Mouse (Mus musculus): ENCODE results near the gene Olfr700. TPM values are rescaled to one million over a fixed set of nuclear protein-coding genes. Genes with fewer than 3 reads are reported as not detected.
"Not testable (repeated sequence)": the region's sequence is repeated elsewhere in the genome, so short reads cannot be mapped to it uniquely, and the experiment has no call there.

The Olfr700 gene
- total and polyA plus RNA-seq, 3 experiments: not detected

DNA sequence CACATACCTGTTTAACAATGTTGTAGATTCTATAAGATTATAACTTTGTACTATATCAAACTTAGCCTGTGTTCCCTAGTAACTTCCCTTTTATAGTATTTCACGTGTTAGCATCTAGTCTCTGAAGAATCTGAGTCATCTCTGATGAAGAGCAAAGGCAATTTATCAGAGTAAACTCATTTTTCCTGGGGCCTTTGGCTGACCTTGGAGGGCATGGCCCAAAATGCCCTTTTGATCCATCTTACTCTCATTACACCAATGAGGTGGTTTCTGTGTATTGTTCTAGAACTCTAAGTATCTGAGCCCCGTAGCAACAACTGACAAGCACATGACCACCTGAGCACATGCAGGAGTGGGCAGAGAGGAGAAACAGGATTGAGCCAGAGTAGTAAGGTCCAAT, 5.2 kb upstream of the Olfr700 start, which contains the start of gene Olfr701:
TSS of gene Olfr701 (plus strand) at position 301 of the 400 bp plus-strand sequence.
- TF ChIP-seq RCOR1 (conservative IDR thresholded peaks at IDR 0.05; ENCODE audit: low read depth, low read length) (no peak), MAX (IDR thresholded peaks at IDR 0.05; ENCODE audit: low read length) (no peak), IRF4 (IDR thresholded peaks at IDR 0.05; ENCODE audit: low read depth, low read length) (no peak)
- dilution Hi-C loops (cut with MboI; ENCODE audit: extremely low pct_ligation_motif_present, extremely low pct_unique_long_range_greater_than_20kb, low sequenced_read_pairs) (no loop called here), in situ Hi-C loops (cut with MboI; ENCODE audit: low pct_ligation_motif_present, low pct_unique_long_range_greater_than_20kb, low sequenced_read_pairs) (no loop called here)
- H3K9ac ChIP-seq (ENCODE audit: insufficient read depth, low read depth): no peak within 1 kb of the TSS
- no peak within 1 kb of the TSS for H3K4me2 ChIP-seq (ENCODE audit: insufficient read depth, low read depth, poor library complexity, severe bottlenecking)
- no peaks in the 10 kb centered on the region for H3K27me3 ChIP-seq (replicated peaks)
- no peak for DNase-seq (ENCODE audit: extremely low read depth)
- H3K9me3 ChIP-seq (replicated peaks; ENCODE audit: low read length): no peaks in the 10 kb centered on the region
- no peaks in the 10 kb centered on the region for H3K36me3 ChIP-seq (replicated peaks in 1 of 2; ENCODE audit: control insufficient read depth in 1 of 2, insufficient read depth in 1 of 2, low read length in 1 of 2)
- H3K4me1 ChIP-seq (ENCODE audit: control insufficient read depth in 1 of 2, insufficient read depth in 2 of 2): no peaks in the 10 kb centered on the region
- H3K79me2 ChIP-seq (replicated peaks; ENCODE audit: control insufficient read depth, extremely low read depth, insufficient read depth, poor library complexity, severe bottlenecking): no peaks in the 10 kb centered on the region
- no peak within 1 kb of the TSS for H3K4me3 ChIP-seq (replicated peaks in 1 of 3; ENCODE audit: low read depth in 2 of 3, low read length in 2 of 3, poor library complexity in 1 of 3)
- no peak within 1 kb of the TSS for H3K27ac ChIP-seq (ENCODE audit: insufficient read depth, low read depth)

DNA sequence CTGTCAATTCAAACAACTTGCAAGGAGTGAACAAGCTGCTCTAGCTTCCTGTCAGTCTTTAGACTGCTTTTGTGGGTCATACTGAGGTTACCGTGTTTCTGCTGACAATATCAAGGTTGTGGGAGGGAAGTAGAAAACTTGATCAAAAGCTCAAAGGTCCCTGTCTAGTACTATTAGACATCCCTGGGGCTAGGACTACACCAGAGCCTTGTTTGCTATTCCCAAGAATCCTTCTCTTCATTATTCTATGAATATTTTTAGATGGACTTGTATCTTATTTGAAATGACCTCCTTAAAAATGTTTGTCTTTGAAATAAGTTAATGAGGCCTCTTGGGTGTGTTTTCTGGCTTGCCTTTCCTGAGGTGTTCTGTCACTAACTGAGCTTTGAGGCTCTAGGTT, 15.5 kb downstream of the Olfr700 start, which contains the start of gene Olfr699:
TSS of gene Olfr699 (minus strand) at position 101 of the 400 bp plus-strand sequence.
- dilution Hi-C loops (cut with MboI; ENCODE audit: extremely low pct_ligation_motif_present, extremely low pct_unique_long_range_greater_than_20kb, low sequenced_read_pairs): no loop called here
- H3K9ac ChIP-seq (ENCODE audit: insufficient read depth, low read depth): no peak within 1 kb of the TSS
- H3K79me2 ChIP-seq (replicated peaks; ENCODE audit: control insufficient read depth, extremely low read depth, insufficient read depth, poor library complexity, severe bottlenecking): no peaks in the 10 kb centered on the region
- H3K4me3 ChIP-seq (replicated peaks in 1 of 3; ENCODE audit: low read depth in 2 of 3, low read length in 2 of 3, poor library complexity in 1 of 3): no peak within 1 kb of the TSS
- TF ChIP-seq GABPA (IDR thresholded peaks at IDR 0.05; ENCODE audit: insufficient replicate concordance, low read depth, low read length) (no peak), MYC (IDR thresholded peaks at IDR 0.05; ENCODE audit: low read depth, low read length) (no peak), E2F4 (IDR thresholded peaks at IDR 0.05; ENCODE audit: insufficient replicate concordance, low read depth, low read length) (no peak), BHLHE40 (IDR thresholded peaks at IDR 0.05; ENCODE audit: low read depth, low read length) (no peak), NRF1 (IDR thresholded peaks at IDR 0.05; ENCODE audit: low read depth, low read length) (no peak), CTCF (conservative IDR thresholded peaks at IDR 0.05 in 1 of 2, IDR thresholded peaks at IDR 0.05 in 1 of 2; ENCODE audit: low read depth in 2 of 2, low read length in 2 of 2) (no peak), TCF12 (IDR thresholded peaks at IDR 0.05; ENCODE audit: low read depth, low read length) (no peak), RAD21 (IDR thresholded peaks at IDR 0.05; ENCODE audit: low read depth, low read length) (no peak), ZC3H11A (IDR thresholded peaks at IDR 0.05; ENCODE audit: low read depth, low read length) (no peak), IRF4 (IDR thresholded peaks at IDR 0.05; ENCODE audit: low read depth, low read length) (no peak)
- H3K4me1 ChIP-seq (ENCODE audit: control insufficient read depth in 1 of 2, insufficient read depth in 2 of 2): no peaks in the 10 kb centered on the region
- H3K27ac ChIP-seq (ENCODE audit: insufficient read depth, low read depth): no peak within 1 kb of the TSS
- DNase-seq (ENCODE audit: extremely low read depth): no peak
- in situ Hi-C loops (cut with MboI; ENCODE audit: low pct_ligation_motif_present, low pct_unique_long_range_greater_than_20kb, low sequenced_read_pairs): no loop called here
- H3K36me3 ChIP-seq (replicated peaks in 1 of 2; ENCODE audit: control insufficient read depth in 1 of 2, insufficient read depth in 1 of 2, low read length in 1 of 2): no peaks in the 10 kb centered on the region
- no peak within 1 kb of the TSS for H3K4me2 ChIP-seq (ENCODE audit: insufficient read depth, low read depth, poor library complexity, severe bottlenecking)
- no peaks in the 10 kb centered on the region for H3K27me3 ChIP-seq (replicated peaks)
- no peaks in the 10 kb centered on the region for H3K9me3 ChIP-seq (replicated peaks; ENCODE audit: low read length)

DNA sequence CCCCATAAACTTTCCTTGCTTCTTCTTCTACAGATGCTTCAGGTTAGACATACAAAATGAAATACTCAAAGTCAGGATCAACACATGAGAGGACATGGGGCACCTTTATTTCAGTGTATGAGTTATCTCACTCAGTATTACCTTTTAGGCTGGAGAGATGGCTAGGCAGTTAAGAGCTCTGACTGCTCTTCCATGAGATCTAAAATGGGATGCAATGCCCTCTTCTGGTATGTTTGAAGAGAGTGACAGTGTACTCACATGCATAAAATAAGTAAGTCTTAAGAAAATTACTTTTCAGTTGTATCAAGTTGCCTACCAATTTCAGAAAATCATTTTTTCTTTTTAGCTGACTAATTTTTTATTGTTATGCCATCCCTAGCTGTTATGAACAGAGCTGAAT, 20.3 kb downstream of the Olfr700 start:
- no peaks in the 10 kb centered on the region for H3K27me3 ChIP-seq (replicated peaks)
- no peak overlapping the region for H3K27ac ChIP-seq (ENCODE audit: insufficient read depth, low read depth)
- no peak overlapping the region for H3K4me3 ChIP-seq (replicated peaks in 1 of 3; ENCODE audit: low read depth in 2 of 3, low read length in 2 of 3, poor library complexity in 1 of 3)
- in situ Hi-C loops (cut with MboI; ENCODE audit: low pct_ligation_motif_present, low pct_unique_long_range_greater_than_20kb, low sequenced_read_pairs): no loop called here
- no peaks in the 10 kb centered on the region for H3K36me3 ChIP-seq (replicated peaks in 1 of 2; ENCODE audit: control insufficient read depth in 1 of 2, insufficient read depth in 1 of 2, low read length in 1 of 2)
- dilution Hi-C loops (cut with MboI; ENCODE audit: extremely low pct_ligation_motif_present, extremely low pct_unique_long_range_greater_than_20kb, low sequenced_read_pairs): no loop called here
- DNase-seq (ENCODE audit: extremely low read depth): peak; percentile 19
- H3K4me2 ChIP-seq (ENCODE audit: insufficient read depth, low read depth, poor library complexity, severe bottlenecking): no peak overlapping the region
- H3K9me3 ChIP-seq (replicated peaks; ENCODE audit: low read length): no peaks in the 10 kb centered on the region
- no peaks in the 10 kb centered on the region for H3K79me2 ChIP-seq (replicated peaks; ENCODE audit: control insufficient read depth, extremely low read depth, insufficient read depth, poor library complexity, severe bottlenecking)
- TF ChIP-seq CTCF (conservative IDR thresholded peaks at IDR 0.05 in 1 of 2, IDR thresholded peaks at IDR 0.05 in 1 of 2; ENCODE audit: low read depth in 2 of 2, low read length in 2 of 2) (peak in 1 of 2 experiments; percentile 48; a peak in 2 of 4 replicates), POLR2AphosphoS2 (IDR thresholded peaks at IDR 0.05; ENCODE audit: low read depth, low read length) (no peak), UBTF (IDR thresholded peaks at IDR 0.05; ENCODE audit: low read depth, low read length) (no peak), MAFK (IDR thresholded peaks at IDR 0.05; ENCODE audit: insufficient replicate concordance, low read length) (no peak), SMC3 (IDR thresholded peaks at IDR 0.05; ENCODE audit: low read depth, low read length) (peak; percentile 54), RAD21 (IDR thresholded peaks at IDR 0.05; ENCODE audit: low read depth, low read length) (peak; percentile 47)
- H3K9ac ChIP-seq (ENCODE audit: insufficient read depth, low read depth): no peak overlapping the region
- H3K4me1 ChIP-seq (ENCODE audit: control insufficient read depth in 1 of 2, insufficient read depth in 2 of 2): no peaks in the 10 kb centered on the region

DNA sequence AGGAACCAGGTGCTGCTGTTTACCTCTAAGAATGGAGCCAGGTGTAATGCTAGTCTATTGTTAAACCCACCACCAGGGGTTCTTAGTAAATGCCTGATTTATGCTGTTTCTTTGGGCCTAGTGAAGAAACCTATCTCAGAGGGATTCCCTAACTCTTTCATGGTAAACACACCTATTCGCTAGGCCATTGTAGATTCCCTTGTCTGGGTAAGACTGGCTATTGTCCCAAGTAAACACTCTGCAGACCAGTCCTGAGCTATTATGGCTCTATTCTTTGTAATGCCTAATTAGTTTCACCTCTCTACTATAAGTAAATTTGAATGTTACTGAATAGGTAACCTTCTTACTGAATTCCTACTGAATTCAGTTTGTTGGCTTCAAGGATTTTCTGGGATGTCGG, 47.6 kb downstream of the Olfr700 start:
- H3K79me2 ChIP-seq (replicated peaks; ENCODE audit: control insufficient read depth, extremely low read depth, insufficient read depth, poor library complexity, severe bottlenecking); H3K27ac ChIP-seq (ENCODE audit: insufficient read depth, low read depth); H3K9me3 ChIP-seq (replicated peaks; ENCODE audit: low read length); H3K9ac ChIP-seq (ENCODE audit: insufficient read depth, low read depth); H3K4me2 ChIP-seq (ENCODE audit: insufficient read depth, low read depth, poor library complexity, severe bottlenecking); DNase-seq (ENCODE audit: extremely low read depth); H3K4me3 ChIP-seq (replicated peaks in 1 of 3; ENCODE audit: low read depth in 2 of 3, low read length in 2 of 3, poor library complexity in 1 of 3); H3K36me3 ChIP-seq (replicated peaks in 1 of 2; ENCODE audit: control insufficient read depth in 1 of 2, insufficient read depth in 1 of 2, low read length in 1 of 2); dilution Hi-C loops (cut with MboI; ENCODE audit: extremely low pct_ligation_motif_present, extremely low pct_unique_long_range_greater_than_20kb, low sequenced_read_pairs); H3K4me1 ChIP-seq (ENCODE audit: control insufficient read depth in 1 of 2, insufficient read depth in 2 of 2); in situ Hi-C loops (cut with MboI; ENCODE audit: low pct_ligation_motif_present, low pct_unique_long_range_greater_than_20kb, low sequenced_read_pairs); H3K27me3 ChIP-seq (replicated peaks): not testable (repeated sequence)

Measured in CH12.LX (cell line).